Mouse (Mus musculus): Measurements from ENCODE around the gene Bank1. TPM values are rescaled to one million over a fixed set of nuclear protein-coding genes. Genes with fewer than 3 reads are reported as not detected.
"Not testable (repeated sequence)": the region's sequence is repeated elsewhere in the genome, so short reads cannot be mapped to it uniquely, and the experiment has no call there.

The Bank1 gene
- polyA plus RNA-seq, 1 experiment: 0.47 TPM

DNA sequence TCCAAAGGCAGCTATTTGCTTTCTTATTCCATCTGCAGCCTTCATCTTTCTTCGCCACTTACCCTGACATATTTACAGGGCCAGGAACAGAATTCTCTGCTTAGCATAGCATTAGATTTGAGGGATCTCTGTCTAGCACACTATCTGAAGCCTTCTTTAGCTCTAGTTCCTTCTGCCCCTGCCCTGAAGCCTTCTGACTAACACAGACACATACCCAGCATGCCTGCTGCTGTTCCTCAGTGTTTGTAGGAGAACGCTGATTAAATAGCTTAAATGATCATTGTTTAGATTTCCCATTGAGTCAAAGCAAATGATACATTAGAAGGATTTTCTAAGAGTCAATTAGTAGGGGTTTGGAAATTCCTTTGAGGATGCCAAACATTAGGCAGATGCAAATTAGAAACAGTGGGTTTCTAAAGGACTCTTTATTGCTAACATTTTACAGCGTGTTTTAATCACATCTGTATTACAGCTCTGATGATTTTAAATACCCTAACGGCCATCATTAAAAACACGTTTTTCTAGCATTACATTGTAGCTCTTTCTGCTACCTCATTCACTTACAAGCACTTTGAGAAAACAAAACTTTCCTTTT, 19.2 kb downstream of the Bank1 start:
- 76% methylated on average over 5 of the region's 5 CpGs for WGBS
- no peak overlapping the region for H3K27ac ChIP-seq (ENCODE audit: insufficient read depth, low read depth, low read length)
- H3K27me3 ChIP-seq (ENCODE audit: control insufficient read depth, insufficient read depth, low read length): no peaks in the 10 kb centered on the region
- H3K4me1 ChIP-seq (ENCODE audit: control insufficient read depth, insufficient read depth, insufficient read length, low read length): no peaks in the 10 kb centered on the region
- no peak overlapping the region for H3K4me3 ChIP-seq (ENCODE audit: low read depth, low read length)
- TF ChIP-seq CTCF (IDR thresholded peaks at IDR 0.05; ENCODE audit: extremely low read depth, insufficient read length, insufficient replicate concordance, low read depth, low read length) (no peak), POLR2A (IDR thresholded peaks at IDR 0.05; ENCODE audit: low read depth, low read length) (no peak)
- no peaks in the 10 kb centered on the region for H3K36me3 ChIP-seq (ENCODE audit: control insufficient read depth, insufficient read depth, low read length)

DNA sequence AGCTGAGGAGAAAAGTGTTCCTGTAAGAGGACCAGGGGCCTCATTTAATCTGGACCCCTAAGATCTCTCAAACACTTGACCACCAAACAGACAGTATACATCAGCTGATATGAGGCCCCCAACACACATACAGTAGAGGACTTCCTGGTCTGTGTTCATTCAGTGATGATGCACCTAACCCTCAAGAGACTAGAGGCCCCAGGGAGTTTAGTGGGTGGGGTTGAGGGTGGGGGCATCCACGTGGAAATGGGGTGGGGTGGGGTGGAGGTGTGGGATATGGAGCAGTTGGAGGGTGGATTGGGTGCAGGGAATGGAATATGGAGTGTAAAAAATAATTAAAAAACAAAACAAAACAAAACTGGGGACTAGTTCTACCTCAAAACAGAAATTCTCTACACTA, 23.3 kb downstream of the Bank1 start:
- Histone ChIP-seq H3K27ac (ENCODE audit: insufficient read depth, low read depth, low read length) (no peak overlapping the region), H3K36me3 (ENCODE audit: control insufficient read depth, insufficient read depth, low read length) (no peaks in the 10 kb centered on the region), H3K4me3 (ENCODE audit: low read depth, low read length) (no peak overlapping the region), H3K27me3 (ENCODE audit: control insufficient read depth, insufficient read depth, low read length) (no peaks in the 10 kb centered on the region), H3K4me1 (ENCODE audit: control insufficient read depth, insufficient read depth, insufficient read length, low read length) (no peaks in the 10 kb centered on the region)
- 28% methylated on average over 1 of the region's 1 CpGs for WGBS
- TF ChIP-seq CTCF (IDR thresholded peaks at IDR 0.05; ENCODE audit: extremely low read depth, insufficient read length, insufficient replicate concordance, low read depth, low read length) (no peak), POLR2A (IDR thresholded peaks at IDR 0.05; ENCODE audit: low read depth, low read length) (no peak)

GRCm38 (mm10) chr3:136300810-136301209, 25.1 kb downstream of the Bank1 start:
- H3K4me1 ChIP-seq (ENCODE audit: control insufficient read depth, insufficient read depth, insufficient read length, low read length); H3K36me3 ChIP-seq (ENCODE audit: control insufficient read depth, insufficient read depth, low read length); H3K27me3 ChIP-seq (ENCODE audit: control insufficient read depth, insufficient read depth, low read length); H3K4me3 ChIP-seq (ENCODE audit: low read depth, low read length); H3K27ac ChIP-seq (ENCODE audit: insufficient read depth, low read depth, low read length): not testable (repeated sequence)
- 82% methylated on average over 2 of the region's 2 CpGs for WGBS

DNA sequence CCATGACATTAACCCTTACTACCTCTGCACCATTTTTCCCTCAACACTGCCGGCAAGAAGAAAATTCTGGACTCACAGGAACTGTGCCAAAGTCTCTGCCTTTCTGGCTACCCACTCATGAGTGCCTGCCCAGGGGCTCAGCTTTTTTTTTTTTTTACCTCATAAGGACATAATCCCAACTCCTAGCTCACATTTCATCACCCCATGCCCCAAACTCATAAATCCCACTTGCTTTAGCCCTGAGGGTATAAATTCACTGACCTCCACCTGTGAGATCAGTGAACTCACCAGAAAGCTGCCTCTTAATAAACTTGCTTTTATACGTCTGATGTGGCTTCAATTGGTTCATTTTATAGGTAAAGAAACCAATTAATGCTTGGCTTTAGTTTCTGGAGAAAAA, 28.5 kb downstream of the Bank1 start:
- Histone ChIP-seq H3K36me3 (ENCODE audit: control insufficient read depth, insufficient read depth, low read length) (no peaks in the 10 kb centered on the region), H3K27ac (ENCODE audit: insufficient read depth, low read depth, low read length) (no peak overlapping the region), H3K4me1 (ENCODE audit: control insufficient read depth, insufficient read depth, insufficient read length, low read length) (no peaks in the 10 kb centered on the region), H3K27me3 (ENCODE audit: control insufficient read depth, insufficient read depth, low read length) (no peaks in the 10 kb centered on the region), H3K4me3 (ENCODE audit: low read depth, low read length) (no peak overlapping the region)
- 87% methylated on average over 2 of the region's 2 CpGs for WGBS
- no peak for TF ChIP-seq POLR2A (IDR thresholded peaks at IDR 0.05; ENCODE audit: low read depth, low read length)
- TF ChIP-seq CTCF (IDR thresholded peaks at IDR 0.05; ENCODE audit: extremely low read depth, insufficient read length, insufficient replicate concordance, low read depth, low read length): no peak

- WGBS: 76% methylated on average over 2 of the region's 2 CpGs
- no peaks in the 10 kb centered on the region for H3K27me3 ChIP-seq (ENCODE audit: control insufficient read depth, insufficient read depth, low read length)
- no peaks in the 10 kb centered on the region for H3K36me3 ChIP-seq (ENCODE audit: control insufficient read depth, insufficient read depth, low read length)
- no peak overlapping the region for H3K4me3 ChIP-seq (ENCODE audit: low read depth, low read length)
- no peak for TF ChIP-seq CTCF (IDR thresholded peaks at IDR 0.05; ENCODE audit: extremely low read depth, insufficient read length, insufficient replicate concordance, low read depth, low read length)
- no peak for TF ChIP-seq POLR2A (IDR thresholded peaks at IDR 0.05; ENCODE audit: low read depth, low read length)
- no peaks in the 10 kb centered on the region; the same call in 1 of the 2 replicates for H3K4me1 ChIP-seq (ENCODE audit: control insufficient read depth, insufficient read depth, insufficient read length, low read length)
- no peak overlapping the region for H3K27ac ChIP-seq (ENCODE audit: insufficient read depth, low read depth, low read length)
Observed at GRCm38 (mm10) chr3:136295250-136295649, 30.6 kb downstream of the Bank1 start.

DNA sequence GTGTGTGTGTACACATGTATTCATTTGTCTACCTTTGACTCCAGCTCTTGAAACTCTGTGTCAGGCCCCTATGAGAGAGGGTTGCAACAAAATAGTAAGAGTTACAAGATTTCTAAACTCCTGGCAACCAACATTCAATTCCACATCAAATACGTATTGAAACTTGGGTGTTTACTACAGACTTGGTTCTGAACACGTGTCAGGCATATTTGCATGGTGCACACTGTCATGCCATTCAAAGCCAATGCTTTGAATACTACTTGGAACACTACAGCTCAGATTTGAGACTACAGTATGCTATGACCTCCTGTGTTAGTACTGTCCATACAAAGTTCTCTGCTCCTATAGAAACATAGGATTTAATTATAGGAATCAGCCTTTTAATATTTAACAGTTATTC, 38.0 kb downstream of the Bank1 start:
- TF ChIP-seq CTCF (IDR thresholded peaks at IDR 0.05; ENCODE audit: extremely low read depth, insufficient read length, insufficient replicate concordance, low read depth, low read length) (no peak), POLR2A (IDR thresholded peaks at IDR 0.05; ENCODE audit: low read depth, low read length) (no peak)
- no peaks in the 10 kb centered on the region; the same call in 1 of the 2 replicates for H3K4me1 ChIP-seq (ENCODE audit: control insufficient read depth, insufficient read depth, insufficient read length, low read length)
- H3K36me3 ChIP-seq (ENCODE audit: control insufficient read depth, insufficient read depth, low read length): no peaks in the 10 kb centered on the region
- H3K27me3 ChIP-seq (ENCODE audit: control insufficient read depth, insufficient read depth, low read length): no peaks in the 10 kb centered on the region
- 98% methylated on average over 2 of the region's 2 CpGs for WGBS
- no peak overlapping the region for H3K27ac ChIP-seq (ENCODE audit: insufficient read depth, low read depth, low read length)
- no peak overlapping the region for H3K4me3 ChIP-seq (ENCODE audit: low read depth, low read length)

- Histone ChIP-seq H3K4me3 (ENCODE audit: low read depth, low read length) (no peak overlapping the region), H3K27me3 (ENCODE audit: control insufficient read depth, insufficient read depth, low read length) (no peaks in the 10 kb centered on the region), H3K36me3 (ENCODE audit: control insufficient read depth, insufficient read depth, low read length) (no peaks in the 10 kb centered on the region), H3K27ac (ENCODE audit: insufficient read depth, low read depth, low read length) (no peak overlapping the region), H3K4me1 (ENCODE audit: control insufficient read depth, insufficient read depth, insufficient read length, low read length) (no peaks in the 10 kb centered on the region)
- WGBS: 75% methylated on average over 8 of the region's 8 CpGs
- no peak for TF ChIP-seq POLR2A (IDR thresholded peaks at IDR 0.05; ENCODE audit: low read depth, low read length)
- no peak for TF ChIP-seq CTCF (IDR thresholded peaks at IDR 0.05; ENCODE audit: extremely low read depth, insufficient read length, insufficient replicate concordance, low read depth, low read length)
Observed at GRCm38 (mm10) chr3:136264969-136265595, 60.8 kb downstream of the Bank1 start.
